Mouse (Mus musculus): Measurements from ENCODE around the gene Galnt14. TPM values are rescaled to one million over a fixed set of nuclear protein-coding genes. Genes with fewer than 3 reads are reported as not detected.

Galnt14 gene
- polyA plus RNA-seq, 1 experiment from 2014 or later, result 2.8 TPM

DNA sequence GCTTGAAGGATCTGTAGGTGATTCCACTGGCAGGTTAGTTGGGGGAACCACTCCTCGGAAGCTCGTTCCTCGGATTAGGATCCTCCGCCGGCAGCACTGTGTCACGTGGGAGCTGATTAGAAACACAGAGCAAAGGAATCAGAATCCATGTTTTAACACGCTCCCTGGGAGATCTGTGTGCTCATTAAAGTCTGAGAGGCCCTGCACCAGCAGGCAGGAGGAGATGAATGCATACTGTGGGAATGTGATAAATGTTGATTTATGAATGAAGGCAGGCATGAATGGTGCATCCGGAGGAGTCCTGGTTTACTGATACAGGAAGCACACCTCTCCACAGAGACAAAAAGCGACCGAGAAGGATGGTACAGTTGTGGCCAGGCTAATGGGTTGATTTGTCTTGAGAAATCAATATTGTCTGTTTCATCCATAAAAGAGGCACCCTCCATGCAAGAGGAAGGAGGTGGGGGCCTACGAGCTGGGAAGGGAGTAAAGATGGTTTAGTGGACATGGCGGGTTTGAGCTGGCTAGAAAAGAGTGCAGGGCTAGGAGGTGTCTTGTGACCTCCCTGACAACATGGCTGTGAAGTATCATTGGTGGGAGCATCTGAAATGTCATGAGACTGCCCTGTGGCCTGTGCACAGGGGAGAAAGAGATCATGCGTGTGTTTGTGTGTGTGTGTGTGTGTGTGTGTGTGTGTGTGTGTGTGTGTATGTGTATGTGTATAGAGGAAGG is 202.3 kb downstream of the Galnt14 start:
- WGBS, result 86% methylated on average over 13 of the region's 13 CpGs
- ATAC-seq (replicated peaks; ENCODE audit: insufficient number of reproducible peaks, low FRiP score, low TSS enrichment, low read depth), result no peak
- no peak overlapping the region for H3K9ac ChIP-seq (replicated peaks; ENCODE audit: low read length)

GRCm38 (mm10) chr17:73504111-73504510 is 206.1 kb downstream of the Galnt14 start:
- Histone ChIP-seq H3K36me3 (replicated peaks; ENCODE audit: control insufficient read depth, insufficient read depth, low read depth, low read length) (no peaks in the 10 kb centered on the region), H3K9me3 (replicated peaks; ENCODE audit: control insufficient read depth, low read length) (no peaks in the 10 kb centered on the region), H3K4me1 (ENCODE audit: control insufficient read depth, insufficient read depth, low read length) (no peaks in the 10 kb centered on the region), H3K27me3 (ENCODE audit: control insufficient read depth, insufficient read depth, low read length) (no peaks in the 10 kb centered on the region), H3K4me3 (ENCODE audit: low read depth, low read length) (no peak overlapping the region), H3K9ac (replicated peaks; ENCODE audit: low read length) (no peak overlapping the region), H3K4me2 (ENCODE audit: low read depth, low read length) (no peak overlapping the region), H3K27ac (replicated peaks; ENCODE audit: low read depth, low read length) (no peak overlapping the region)
- ATAC-seq (replicated peaks; ENCODE audit: insufficient number of reproducible peaks, low FRiP score, low TSS enrichment, low read depth), result no peak
- WGBS, result 80% methylated on average over 4 of the region's 4 CpGs
- no peak for DNase-seq (ENCODE audit: low spot score)

More for the DNA sequence above, 202.3 kb downstream of the Galnt14 start:
- DNase-seq (ENCODE audit: low spot score), result no peak
- Histone ChIP-seq H3K27ac (replicated peaks; ENCODE audit: low read depth, low read length) (no peak overlapping the region), H3K27me3 (ENCODE audit: control insufficient read depth, insufficient read depth, low read length) (no peaks in the 10 kb centered on the region), H3K4me1 (ENCODE audit: control insufficient read depth, insufficient read depth, low read length) (no peaks in the 10 kb centered on the region), H3K9me3 (replicated peaks; ENCODE audit: control insufficient read depth, low read length) (no peaks in the 10 kb centered on the region), H3K4me3 (ENCODE audit: low read depth, low read length) (no peak overlapping the region), H3K36me3 (replicated peaks; ENCODE audit: control insufficient read depth, insufficient read depth, low read depth, low read length) (no peaks in the 10 kb centered on the region), H3K4me2 (ENCODE audit: low read depth, low read length) (no peak overlapping the region)

GRCm38 (mm10) chr17:73502613-73503012 is 207.6 kb downstream of the Galnt14 start:
- no peaks in the 10 kb centered on the region for H3K36me3 ChIP-seq (replicated peaks; ENCODE audit: control insufficient read depth, insufficient read depth, low read depth, low read length)
- H3K4me2 ChIP-seq (ENCODE audit: low read depth, low read length), result no peak overlapping the region
- DNase-seq (ENCODE audit: low spot score), result no peak
- no peaks in the 10 kb centered on the region for H3K4me1 ChIP-seq (ENCODE audit: control insufficient read depth, insufficient read depth, low read length)
- WGBS, result 85% methylated on average over 4 of the region's 4 CpGs
- H3K4me3 ChIP-seq (ENCODE audit: low read depth, low read length), result no peak overlapping the region
- no peak overlapping the region for H3K27ac ChIP-seq (replicated peaks; ENCODE audit: low read depth, low read length)
- no peaks in the 10 kb centered on the region for H3K27me3 ChIP-seq (ENCODE audit: control insufficient read depth, insufficient read depth, low read length)
- H3K9me3 ChIP-seq (replicated peaks; ENCODE audit: control insufficient read depth, low read length), result no peaks in the 10 kb centered on the region
- ATAC-seq (replicated peaks; ENCODE audit: insufficient number of reproducible peaks, low FRiP score, low TSS enrichment, low read depth), result no peak
- no peak overlapping the region for H3K9ac ChIP-seq (replicated peaks; ENCODE audit: low read length)

DNA sequence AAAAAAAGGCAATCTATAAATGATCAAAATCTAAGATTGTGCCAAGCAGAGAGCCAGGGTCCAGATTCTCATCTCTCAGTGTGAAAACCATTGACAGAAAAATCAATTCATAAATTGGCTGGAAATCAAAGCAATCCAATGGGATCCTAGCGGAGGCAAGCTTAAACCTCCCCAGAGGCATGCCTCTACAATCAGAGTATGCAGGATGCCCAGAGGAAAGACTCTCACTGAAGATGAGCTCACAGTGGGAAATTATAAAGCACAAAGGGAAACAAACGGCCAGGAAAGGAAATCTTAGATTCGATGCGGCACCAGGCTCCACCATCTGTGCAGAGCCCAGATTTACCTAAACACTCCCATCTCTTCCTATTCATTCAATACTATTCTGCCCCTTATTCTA is 220.7 kb downstream of the Galnt14 start:
- Histone ChIP-seq H3K4me3 (ENCODE audit: low read depth, low read length) (no peak overlapping the region), H3K36me3 (replicated peaks; ENCODE audit: control insufficient read depth, insufficient read depth, low read depth, low read length) (no peaks in the 10 kb centered on the region), H3K27ac (replicated peaks; ENCODE audit: low read depth, low read length) (no peak overlapping the region), H3K9me3 (replicated peaks; ENCODE audit: control insufficient read depth, low read length) (no peaks in the 10 kb centered on the region), H3K4me1 (ENCODE audit: control insufficient read depth, insufficient read depth, low read length) (no peaks in the 10 kb centered on the region), H3K4me2 (ENCODE audit: low read depth, low read length) (no peak overlapping the region), H3K9ac (replicated peaks; ENCODE audit: low read length) (no peak overlapping the region), H3K27me3 (ENCODE audit: control insufficient read depth, insufficient read depth, low read length) (no peaks in the 10 kb centered on the region)
- no peak for DNase-seq (ENCODE audit: low spot score)
- WGBS, result 81% methylated on average over 4 of the region's 4 CpGs
- no peak for ATAC-seq (replicated peaks; ENCODE audit: insufficient number of reproducible peaks, low FRiP score, low TSS enrichment, low read depth)

- H3K4me2 ChIP-seq (ENCODE audit: low read depth, low read length), result no peak overlapping the region
- WGBS, result 30% methylated on average over 13 of the region's 13 CpGs
- no peak overlapping the region for H3K9ac ChIP-seq (replicated peaks; ENCODE audit: low read length)
- H3K36me3 ChIP-seq (replicated peaks; ENCODE audit: control insufficient read depth, insufficient read depth, low read depth, low read length), result no peaks in the 10 kb centered on the region
- H3K27me3 ChIP-seq (ENCODE audit: control insufficient read depth, insufficient read depth, low read length), result no peaks in the 10 kb centered on the region
- ATAC-seq (replicated peaks; ENCODE audit: insufficient number of reproducible peaks, low FRiP score, low TSS enrichment, low read depth), result no peak; the same call in 1 of the 2 replicates
- H3K4me3 ChIP-seq (ENCODE audit: low read depth, low read length), result no peak overlapping the region
- DNase-seq (ENCODE audit: low spot score), result peak; percentile 82
- H3K4me1 ChIP-seq (ENCODE audit: control insufficient read depth, insufficient read depth, low read length), result no peaks in the 10 kb centered on the region
- H3K27ac ChIP-seq (replicated peaks; ENCODE audit: low read depth, low read length), result no peak overlapping the region
- no peaks in the 10 kb centered on the region for H3K9me3 ChIP-seq (replicated peaks; ENCODE audit: control insufficient read depth, low read length)
Measured at GRCm38 (mm10) chr17:73487792-73488191, 222.5 kb downstream of the Galnt14 start.

- H3K9ac ChIP-seq (replicated peaks; ENCODE audit: low read length), result no peak overlapping the region
- H3K27me3 ChIP-seq (ENCODE audit: control insufficient read depth, insufficient read depth, low read length), result no peaks in the 10 kb centered on the region
- no peak overlapping the region for H3K4me3 ChIP-seq (ENCODE audit: low read depth, low read length)
- no peaks in the 10 kb centered on the region for H3K4me1 ChIP-seq (ENCODE audit: control insufficient read depth, insufficient read depth, low read length)
- ATAC-seq (replicated peaks; ENCODE audit: insufficient number of reproducible peaks, low FRiP score, low TSS enrichment, low read depth) (no peak), DNase-seq (ENCODE audit: low spot score) (no peak)
- H3K27ac ChIP-seq (replicated peaks; ENCODE audit: low read depth, low read length), result no peak overlapping the region
- 73% methylated on average over 3 of the region's 3 CpGs for WGBS
- H3K4me2 ChIP-seq (ENCODE audit: low read depth, low read length), result no peak overlapping the region
- H3K36me3 ChIP-seq (replicated peaks; ENCODE audit: control insufficient read depth, insufficient read depth, low read depth, low read length), result no peaks in the 10 kb centered on the region
- no peaks in the 10 kb centered on the region for H3K9me3 ChIP-seq (replicated peaks; ENCODE audit: control insufficient read depth, low read length)
Measured at GRCm38 (mm10) chr17:73487380-73487779, 222.9 kb downstream of the Galnt14 start.

GRCm38 (mm10) chr17:73477096-73478076 is 232.9 kb downstream of the Galnt14 start:
- DNase-seq (ENCODE audit: low spot score) (no peak), ATAC-seq (replicated peaks; ENCODE audit: insufficient number of reproducible peaks, low FRiP score, low TSS enrichment, low read depth) (no peak)
- Histone ChIP-seq H3K27ac (replicated peaks; ENCODE audit: low read depth, low read length) (no peak overlapping the region), H3K4me3 (ENCODE audit: low read depth, low read length) (no peak overlapping the region), H3K4me2 (ENCODE audit: low read depth, low read length) (no peak overlapping the region), H3K36me3 (replicated peaks; ENCODE audit: control insufficient read depth, insufficient read depth, low read depth, low read length) (no peaks in the 10 kb centered on the region), H3K9me3 (replicated peaks; ENCODE audit: control insufficient read depth, low read length) (no peaks in the 10 kb centered on the region), H3K9ac (replicated peaks; ENCODE audit: low read length) (no peak overlapping the region), H3K4me1 (ENCODE audit: control insufficient read depth, insufficient read depth, low read length) (no peaks in the 10 kb centered on the region), H3K27me3 (ENCODE audit: control insufficient read depth, insufficient read depth, low read length) (no peaks in the 10 kb centered on the region)
- WGBS, result 57% methylated on average over 11 of the region's 11 CpGs

- 62% methylated on average over 7 of the region's 7 CpGs for WGBS
- DNase-seq (ENCODE audit: low spot score) (no peak), ATAC-seq (replicated peaks; ENCODE audit: insufficient number of reproducible peaks, low FRiP score, low TSS enrichment, low read depth) (no peak)
- no peak overlapping the region for H3K9ac ChIP-seq (replicated peaks; ENCODE audit: low read length)
- no peaks in the 10 kb centered on the region for H3K27me3 ChIP-seq (ENCODE audit: control insufficient read depth, insufficient read depth, low read length)
- no peaks in the 10 kb centered on the region for H3K4me1 ChIP-seq (ENCODE audit: control insufficient read depth, insufficient read depth, low read length)
- no peaks in the 10 kb centered on the region for H3K9me3 ChIP-seq (replicated peaks; ENCODE audit: control insufficient read depth, low read length)
- H3K4me3 ChIP-seq (ENCODE audit: low read depth, low read length), result no peak overlapping the region
- H3K36me3 ChIP-seq (replicated peaks; ENCODE audit: control insufficient read depth, insufficient read depth, low read depth, low read length), result no peaks in the 10 kb centered on the region
- H3K27ac ChIP-seq (replicated peaks; ENCODE audit: low read depth, low read length), result no peak overlapping the region
- no peak overlapping the region for H3K4me2 ChIP-seq (ENCODE audit: low read depth, low read length)
Measured at GRCm38 (mm10) chr17:73474371-73474770, 235.9 kb downstream of the Galnt14 start.

Measured in embryonic facial prominence, embryonic 11.5 days (tissue).